Mouse (Mus musculus) small intestine, adult 2 months (tissue): Measurements from ENCODE around the gene Ppp6r1.

Source experiments
- CTCF ChIP-seq: fragments of 200-500 bp; IDR thresholded peaks from 2 replicates; pipeline ENCODE4 v1.5.1; 2012; ENCODE audit warnings: low read depth, mild to moderate bottlenecking, control low read depth, inconsistent platforms, low read length, moderate library complexity, mixed read lengths; ENCODE audit not compliant: insufficient replicate concordance, insufficient read length; ENCODE audit errors: extremely low read depth
- POLR2A ChIP-seq: fragments of 200-500 bp; IDR thresholded peaks from 2 replicates; pipeline ENCODE4 v1.6.1; 2012; ENCODE audit warnings: low read depth, mild to moderate bottlenecking, control low read depth, inconsistent platforms, low read length, moderate library complexity

DNA sequence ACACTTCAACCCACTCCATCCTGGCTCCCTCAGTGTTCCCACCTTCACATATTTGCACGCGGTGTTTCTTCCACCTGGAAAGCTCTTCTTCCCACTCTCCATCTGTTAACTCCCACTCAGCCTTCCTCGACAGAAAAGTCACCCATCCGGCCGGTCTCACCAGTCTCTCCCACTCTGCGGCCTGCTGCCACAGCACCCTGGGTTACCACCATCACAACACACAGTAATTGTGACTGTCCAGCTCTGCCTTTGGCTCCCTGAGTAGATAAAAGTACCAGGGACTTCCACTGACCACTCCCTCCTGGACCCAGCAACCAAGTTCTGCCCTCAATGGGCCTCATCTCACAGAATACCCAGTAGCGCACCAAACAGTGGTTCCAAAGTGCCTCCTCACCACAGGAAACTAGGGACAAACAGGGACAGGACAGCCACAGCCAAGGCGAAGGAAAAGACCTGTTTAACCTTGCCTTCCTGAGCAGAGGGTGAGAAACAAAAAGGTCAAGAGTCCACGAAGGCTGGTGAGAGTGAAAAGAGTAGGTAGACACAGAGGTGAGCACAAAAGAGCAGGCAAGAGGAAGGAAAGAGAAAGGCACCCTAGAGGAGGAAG lies 1.2 kb downstream of the Ppp6r1 start:
- TF ChIP-seq CTCF, result no peak
- TF ChIP-seq POLR2A, result no peak
